Mouse (Mus musculus) Patski (cell line): ENCODE measurements around the gene Wdr34. TPM values are rescaled to one million over a fixed set of nuclear protein-coding genes. Genes with fewer than 3 reads are reported as not detected.
"Not testable (repeated sequence)": the region's sequence is repeated elsewhere in the genome, so short reads cannot be mapped to it uniquely, and the experiment has no call there.

ENCODE experiments used
- ATAC-seq: fragments of 100-300 bp; one replicate; pipeline ENCODE4 v1.8.0; 2021
- CTCF ChIA-PET: fragments of 350-600 bp; sonication (Branson Sonifier 250); formaldehyde crosslinking; loops from one replicate; lab custom pipeline; 2022; ENCODE audit warnings: inconsistent platforms; lab: Charles Lee
- POLR2A ChIA-PET: fragments of 350-600 bp; sonication (Branson Sonifier 250); formaldehyde crosslinking; loops from one replicate; lab custom pipeline; 2022; ENCODE audit warnings: antibody characterized with exemption, inconsistent platforms; lab: Charles Lee
- DNase-seq: peaks from one replicate; pipeline ENCODE4 v3.0.0-alpha.2; 2011; ENCODE audit warnings: low read depth, low spot score
- H3K27me3 ChIP-seq: fragments of 371-371 bp; one replicate; pipeline ENCODE4 v1.5.1; 2021
- CTCF ChIP-seq: fragments of 100-300 bp; IDR thresholded peaks from one replicate; pipeline ENCODE4 v1.5.1; 2021
- in situ Hi-C: fragments of 300-500 bp; cut with MboI; formaldehyde crosslinking; loops from 3 replicates; pipeline ENCODE4 v1.11.1; 2018; ENCODE audit warnings: low pct_unique_long_range_greater_than_20kb, mixed read lengths
- polyA plus RNA-seq: library from polyadenylated mRNA; unstranded; gene quantifications from one replicate; pipeline ENCODE4 v1.2.3, GENCODE M21; 2021

Wdr34 gene
- polyA plus RNA-seq, 1 experiment from 2014 or later: 63.5 TPM

DNA sequence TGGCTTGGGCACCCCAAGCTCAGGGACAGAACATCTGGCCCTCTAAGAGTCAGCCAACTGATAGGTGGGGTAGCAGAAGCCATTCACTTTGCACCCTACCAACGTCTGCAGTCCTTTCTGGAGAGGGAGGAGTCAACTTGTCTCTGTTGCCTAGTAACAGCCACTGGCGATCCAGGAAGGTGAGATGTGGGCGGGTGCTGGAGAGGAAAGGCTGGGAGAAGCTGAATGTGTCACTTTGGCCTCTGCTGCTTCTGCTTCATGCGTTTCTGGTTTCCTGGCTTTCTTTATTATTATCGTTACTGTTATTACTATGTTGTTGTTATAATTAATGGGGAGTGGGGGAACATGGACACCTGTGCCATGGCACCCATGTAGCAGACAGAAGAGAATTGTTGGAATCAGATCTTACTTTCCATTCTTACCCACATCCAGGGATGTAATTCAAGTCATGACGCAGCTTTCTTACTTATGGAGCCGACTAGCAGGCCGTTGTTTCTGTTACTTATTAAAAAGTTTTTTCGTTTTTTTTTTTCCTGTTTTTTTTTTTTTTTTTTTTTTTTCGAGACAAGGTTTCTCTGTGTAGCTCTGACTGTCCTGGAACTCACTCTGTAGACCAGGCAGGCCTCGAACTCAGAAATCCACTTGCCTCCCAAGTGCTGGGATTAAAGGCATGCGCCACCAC is 8.7 kb upstream of the Wdr34 start, which contains the start of gene Set:
Gene Set, plus strand, starts transcription at position 156 of the 682 bp plus-strand sequence.
- ChIA-PET CTCF (interaction anchor here (1.6 kb wide), 1 partner anchor 26 kb away, joined by 5 read pairs; no protein-coding TSS in a partner anchor), POLR2A (no interaction called here)
- TF ChIP-seq CTCF: no peak
- no peaks in the 10 kb centered on the region for H3K27me3 ChIP-seq
- in situ Hi-C loops: no loop called here
- DNase-seq (no peak), ATAC-seq (no peak)

DNA sequence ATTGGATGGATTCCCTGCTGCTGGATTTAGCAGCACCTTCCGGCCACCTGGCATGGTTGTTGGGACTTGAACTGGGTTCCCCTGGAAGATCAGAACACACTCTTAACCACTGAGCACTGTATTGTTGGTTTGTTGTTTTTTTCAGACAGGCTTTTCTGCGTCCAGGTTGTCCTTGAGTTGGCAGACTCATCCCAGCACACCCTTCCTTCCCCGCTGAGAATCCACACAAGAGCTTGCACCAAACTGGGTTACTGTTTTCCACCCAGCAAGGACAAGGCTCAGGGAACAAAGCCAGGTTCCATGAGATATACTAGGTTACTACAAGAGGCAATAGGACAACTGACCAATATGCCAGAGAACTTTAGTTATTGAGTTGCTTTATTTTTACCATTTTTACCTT is 8.1 kb upstream of the Wdr34 start:
- ChIA-PET POLR2A (no interaction called here), CTCF (interaction anchor here (1.6 kb wide), 1 partner anchor 25 kb away, joined by 5 read pairs; no protein-coding TSS in a partner anchor)
- DNase-seq: no peak
- in situ Hi-C loops: no loop called here
- no peak for ATAC-seq
- H3K27me3 ChIP-seq: no peaks in the 10 kb centered on the region
- no peak for TF ChIP-seq CTCF

DNA sequence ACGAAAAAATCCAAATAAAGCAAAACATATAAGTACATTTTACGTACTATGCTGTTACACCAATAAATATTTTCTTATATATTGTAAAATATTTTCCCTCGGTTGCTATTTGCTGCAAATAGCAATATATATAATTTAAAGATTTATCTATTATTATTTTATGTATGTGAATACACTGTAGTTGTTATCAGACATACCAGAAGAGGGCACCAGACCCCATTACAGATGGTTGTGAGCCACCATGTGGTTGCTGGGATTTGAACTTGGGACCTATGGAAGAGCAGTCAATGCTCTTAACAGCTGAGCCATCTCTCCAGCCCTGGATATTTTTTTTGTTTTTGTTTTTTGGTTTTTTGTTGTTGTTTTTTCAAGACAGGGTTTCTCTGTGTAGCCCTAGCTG is 6.6 kb upstream of the Wdr34 start:
- ATAC-seq, DNase-seq, H3K27me3 ChIP-seq, CTCF ChIA-PET, in situ Hi-C loops: not testable (repeated sequence)
- POLR2A ChIA-PET: interaction anchor here (0.6 kb wide), 1 partner anchor 10 kb away, joined by 3 read pairs; no protein-coding TSS in a partner anchor

DNA sequence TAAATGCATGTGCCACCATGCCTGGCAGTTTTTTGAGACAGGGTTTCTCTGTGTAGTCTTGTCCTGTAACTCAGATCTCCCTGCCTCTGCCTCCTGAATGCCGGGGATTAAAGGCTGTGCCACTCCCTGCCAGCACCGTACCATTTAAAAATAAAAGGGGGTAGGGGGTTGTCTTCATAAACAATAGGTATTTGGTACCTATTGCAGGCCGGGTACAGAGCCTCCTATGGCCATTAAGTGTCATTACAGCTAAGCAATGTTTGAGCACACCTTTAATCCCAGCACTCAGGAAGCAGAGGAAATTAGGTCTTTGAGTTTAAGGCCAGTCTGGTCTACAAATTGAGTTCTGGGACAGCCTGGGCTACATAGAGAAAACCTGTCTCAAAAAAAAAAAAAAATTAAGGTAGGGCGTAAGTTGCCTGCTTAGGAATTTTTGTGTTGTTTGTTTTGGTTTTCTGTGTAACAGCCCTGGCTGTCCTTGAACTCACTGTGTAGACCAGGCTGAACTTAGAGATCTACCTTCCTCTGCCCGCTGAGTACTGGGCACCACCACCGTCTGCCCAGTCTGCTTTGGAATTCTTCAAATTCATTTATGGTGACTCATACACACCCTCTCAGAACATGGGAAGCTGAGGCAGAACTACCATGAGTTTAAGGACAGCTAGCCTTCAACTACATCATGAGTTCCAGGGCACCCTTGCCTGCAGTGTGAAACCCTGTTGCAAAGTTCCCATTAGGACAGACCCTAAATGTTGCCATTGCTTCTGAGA is 3.5 kb upstream of the Wdr34 start:
- CTCF ChIA-PET: no interaction called here
- in situ Hi-C loops: no loop called here
- H3K27me3 ChIP-seq: no peaks in the 10 kb centered on the region
- POLR2A ChIA-PET: interaction anchor here (0.6 kb wide), 1 partner anchor 13 kb away, joined by 5 read pairs; no protein-coding TSS in a partner anchor
- DNase-seq: no peak
- ATAC-seq: no peak
- peak; percentile 51 for TF ChIP-seq CTCF

DNA sequence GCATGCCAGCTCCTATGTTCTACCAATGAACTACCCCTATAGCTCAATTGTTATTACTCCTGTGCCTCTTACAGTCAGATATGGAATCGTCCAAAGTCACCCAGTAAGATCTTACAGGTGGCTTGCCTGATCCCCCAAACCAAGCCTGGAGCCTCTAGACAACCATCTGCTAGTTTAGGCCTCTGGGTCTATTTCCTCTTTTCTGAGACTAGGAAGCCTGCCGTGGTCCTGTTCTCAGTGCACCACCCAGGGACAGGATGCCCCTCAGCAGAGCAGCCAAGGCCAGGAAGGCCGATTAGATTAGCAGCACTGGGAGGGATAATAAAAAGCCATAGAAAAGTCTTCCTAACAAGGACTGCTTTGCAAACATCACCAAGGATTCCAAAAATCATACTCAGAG is 1.1 kb upstream of the Wdr34 start:
- no peak for ATAC-seq
- in situ Hi-C loops: loop anchor here (5.0 kb wide), 1 partner anchor 47 kb away; no protein-coding TSS in a partner anchor
- ChIA-PET POLR2A (no interaction called here), CTCF (interaction anchor here (1.2 kb wide), 1 partner anchor 13 kb away, joined by 3 read pairs; no protein-coding TSS in a partner anchor)
- no peak for DNase-seq
- TF ChIP-seq CTCF: no peak
- no peaks in the 10 kb centered on the region for H3K27me3 ChIP-seq

DNA sequence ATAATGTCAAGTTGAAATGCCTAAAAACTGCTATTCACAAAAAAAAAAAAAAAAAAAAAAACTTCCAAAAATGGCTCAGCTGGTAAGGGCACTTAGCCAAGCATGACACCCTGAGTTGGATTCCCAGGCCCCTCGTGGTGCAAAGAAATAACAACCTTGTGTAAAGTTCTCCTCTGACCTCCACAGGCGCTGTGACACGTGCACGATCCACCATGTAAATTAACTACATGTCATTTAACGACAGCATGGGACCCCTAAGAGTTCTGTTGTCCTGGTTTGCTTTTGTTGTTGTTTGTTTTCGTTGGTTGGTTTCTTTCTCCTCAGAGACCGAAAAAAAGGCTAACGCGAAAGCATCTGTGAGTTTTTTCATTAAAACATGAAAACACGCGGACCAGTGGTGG is 580 bp downstream of the Wdr34 start:
- ATAC-seq: no peak
- POLR2A ChIA-PET: no interaction called here
- no peaks in the 10 kb centered on the region for H3K27me3 ChIP-seq
- TF ChIP-seq CTCF: no peak
- CTCF ChIA-PET: no interaction called here
- DNase-seq: no peak
- in situ Hi-C loops: loop anchor here (5.0 kb wide), 1 partner anchor 49 kb away; no protein-coding TSS in a partner anchor

DNA sequence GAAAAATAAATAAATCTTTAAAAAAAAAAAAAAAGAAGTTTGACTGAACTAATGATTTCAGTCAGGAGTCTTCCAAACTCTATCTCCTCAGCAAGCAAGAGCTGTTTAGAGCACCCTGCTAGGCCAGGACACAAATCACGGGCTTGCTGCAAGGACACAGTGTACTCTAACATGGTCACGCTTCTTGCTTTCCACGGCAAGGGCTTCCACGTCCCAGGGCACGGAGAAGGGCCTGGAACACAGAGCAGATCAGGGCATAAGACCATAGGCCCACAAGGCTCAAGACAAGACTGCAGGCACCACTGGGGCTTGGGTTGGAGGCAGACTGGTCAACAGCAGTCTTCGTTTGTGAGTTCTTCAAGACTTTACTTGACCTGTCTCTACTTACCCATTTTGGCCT is 1.6 kb downstream of the Wdr34 start:
- CTCF ChIA-PET: no interaction called here
- POLR2A ChIA-PET: interaction anchor here (0.6 kb wide), 1 partner anchor 96 kb away, joined by 6 read pairs; no protein-coding TSS in a partner anchor
- H3K27me3 ChIP-seq: no peaks in the 10 kb centered on the region
- ATAC-seq (no peak), DNase-seq (no peak)
- in situ Hi-C loops: loop anchor here (5.0 kb wide), 1 partner anchor 50 kb away; no protein-coding TSS in a partner anchor
- no peak for TF ChIP-seq CTCF

DNA sequence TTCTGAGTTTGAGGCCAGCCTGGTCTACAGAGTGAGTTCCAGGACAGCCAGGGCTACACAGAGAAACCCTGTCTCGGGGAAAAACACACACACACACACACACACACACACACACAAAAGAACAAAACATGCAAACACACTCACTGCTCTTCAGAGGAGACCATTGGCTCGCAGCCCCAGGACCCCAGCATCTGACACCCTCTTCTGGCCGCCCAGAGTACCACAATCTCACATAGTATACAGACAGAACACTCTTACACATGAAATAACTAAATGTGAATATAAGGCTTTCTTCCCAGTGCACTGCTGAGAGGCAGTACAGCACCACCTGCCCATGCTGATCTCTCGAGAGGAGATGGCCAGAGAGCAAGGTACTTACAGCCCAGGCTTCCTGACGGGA is 4.1 kb downstream of the Wdr34 start:
- in situ Hi-C loops: no loop called here
- no peak for TF ChIP-seq CTCF
- H3K27me3 ChIP-seq: no peaks in the 10 kb centered on the region
- DNase-seq: no peak
- ATAC-seq: no peak
- CTCF ChIA-PET: interaction anchor here (1.0 kb wide), 1 partner anchor 11 kb away, joined by 3 read pairs; no protein-coding TSS in a partner anchor
- POLR2A ChIA-PET: no interaction called here

DNA sequence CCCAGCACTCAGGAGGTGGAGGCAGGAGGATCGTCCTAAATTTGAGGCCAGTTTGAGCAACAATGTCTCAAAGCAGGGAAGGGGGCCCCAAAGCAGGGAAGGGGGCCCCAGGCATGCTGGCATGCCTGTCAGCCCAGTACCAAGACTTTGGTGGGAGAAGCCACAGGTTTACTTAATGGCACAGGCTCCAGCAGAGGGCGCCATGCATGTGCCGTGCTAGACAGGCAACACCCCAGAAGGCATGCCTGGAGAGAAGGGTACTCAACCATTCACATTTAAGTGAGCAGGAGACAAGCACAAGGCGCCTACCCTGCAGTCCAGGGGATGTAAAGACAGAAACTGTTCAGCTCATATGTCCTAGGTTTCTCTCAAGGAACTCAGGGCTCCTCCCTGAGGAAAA is 6.2 kb downstream of the Wdr34 start:
- no peak for DNase-seq

DNA sequence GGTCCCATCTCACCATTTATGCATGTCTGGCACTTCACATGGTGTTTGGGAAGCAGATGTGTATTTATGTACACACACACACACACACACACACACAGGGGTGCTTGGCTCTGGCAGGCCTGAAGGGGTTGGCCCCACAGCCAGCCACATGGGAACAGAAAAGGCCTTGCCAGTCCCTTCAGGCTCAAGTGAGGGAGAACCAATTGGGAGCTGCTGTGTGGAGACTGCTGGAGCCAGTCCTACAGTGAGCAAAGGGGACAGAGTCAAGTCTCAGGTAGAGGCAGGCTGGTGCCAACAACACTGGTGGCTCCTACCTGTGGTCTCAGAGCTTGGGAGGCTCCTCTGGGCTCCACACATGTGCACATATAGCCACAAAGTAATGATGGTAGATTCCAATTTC is 9.0 kb downstream of the Wdr34 start:
- H3K27me3 ChIP-seq: no peaks in the 10 kb centered on the region
- ChIA-PET CTCF (no interaction called here), POLR2A (interaction anchor here (0.7 kb wide), 1 partner anchor 163 kb away, joined by 5 read pairs; no protein-coding TSS in a partner anchor)
- DNase-seq (no peak), ATAC-seq (no peak)
- no peak for TF ChIP-seq CTCF
- in situ Hi-C loops: no loop called here

More for the DNA sequence above, 6.2 kb downstream of the Wdr34 start:
- ChIA-PET POLR2A (interaction anchor here (0.6 to 1.6 kb wide), 2 partner anchors 10 to 52 kb away, joined by 3 to 4 read pairs; partner anchors contain the start of gene Zdhhc12), CTCF (interaction anchor here (1.5 to 1.8 kb wide), 3 partner anchors 10 to 26 kb away, joined by 3 to 4 read pairs (median 4); no protein-coding TSS in a partner anchor)
- in situ Hi-C loops: no loop called here
- H3K27me3 ChIP-seq: no peaks in the 10 kb centered on the region
- no peak for TF ChIP-seq CTCF
- no peak for ATAC-seq
